Mouse (Mus musculus) urinary bladder, postnatal 36 days (tissue): Measurements from ENCODE around the gene Mgrn1.

ENCODE experiments used
- DNase-seq, 2 experiments: peaks; one replicate each; pipeline ENCODE4 v3.0.0; 2022; ENCODE audit warnings: low spot score in 2 of 2, mixed read lengths in 1 of 2

Gene Mgrn1

DNA sequence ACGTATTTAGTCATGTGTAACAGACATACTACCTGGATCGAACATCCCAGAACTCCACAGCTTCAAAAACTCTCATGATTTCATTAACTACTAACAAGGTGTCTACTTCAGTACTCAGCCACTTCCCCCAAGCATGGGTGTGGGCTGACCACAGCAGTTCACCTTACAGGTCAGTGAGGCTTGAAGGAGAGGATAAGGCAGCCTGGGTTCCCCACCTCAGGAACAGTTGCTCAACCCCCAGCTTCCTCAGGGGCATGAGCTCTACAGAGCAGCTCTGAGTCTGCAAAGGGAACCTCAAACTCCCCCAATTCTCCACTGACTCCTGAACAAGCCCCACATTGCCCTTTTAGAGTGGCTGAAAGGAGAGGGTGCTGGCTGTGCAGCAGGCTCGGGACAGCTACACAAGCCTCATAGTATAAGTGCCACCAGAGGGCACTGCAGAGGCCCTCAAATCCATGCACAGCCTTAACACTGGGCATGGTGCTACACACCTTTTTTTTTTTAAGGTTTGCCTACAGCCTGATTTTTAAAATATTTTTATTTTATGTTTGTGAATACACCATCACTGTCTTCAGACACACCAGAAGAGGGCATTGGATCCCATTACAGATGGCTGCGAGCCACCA, 93.8 kb downstream of the Mgrn1 start:
- peak in 1 of 2 experiments; percentile 16 for DNase-seq

DNA sequence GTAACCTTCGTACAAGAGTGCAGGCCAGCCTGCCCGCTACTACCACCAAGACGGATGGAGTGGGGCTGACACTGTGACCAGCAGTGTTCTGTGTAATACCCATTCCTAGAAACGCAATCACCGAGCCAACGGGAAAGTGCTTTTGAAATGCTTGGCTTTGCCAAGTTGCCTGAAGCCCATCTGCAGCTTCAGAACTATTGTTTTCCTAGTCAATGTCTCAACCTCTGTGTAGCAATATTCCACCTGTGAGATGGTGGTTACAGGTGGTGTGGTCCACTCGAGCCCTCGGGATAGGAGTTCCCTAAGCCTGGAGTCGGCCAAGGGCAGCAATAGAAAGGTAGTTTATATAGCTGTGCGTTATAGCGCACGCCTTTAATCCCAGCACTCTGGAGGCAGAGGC, 98.7 kb downstream of the Mgrn1 start:
- DNase-seq: no peak
